Mouse (Mus musculus) MEL (cell line): Measurements from ENCODE around the gene Vac14.

Experiments used
- ETS1 ChIP-seq: IDR thresholded peaks from 2 replicates; pipeline ENCODE4 v1.6.1; 2012; ENCODE audit warnings: low read depth, mild to moderate bottlenecking, inconsistent platforms, low read length, improper control_type of control experiment, moderate library complexity
- POLR2A ChIP-seq, 2 experiments: IDR thresholded peaks; 2 replicates each; pipeline ENCODE4 v1.6.1; 2011 to 2012; ENCODE audit warnings: low read length in 2 of 2, mild to moderate bottlenecking in 2 of 2, control low read depth in 1 of 2, improper control_type of control experiment in 1 of 2, low read depth in 1 of 2, moderate library complexity in 1 of 2; ENCODE audit not compliant: control insufficient read depth in 1 of 2, insufficient read depth in 1 of 2, poor library complexity in 1 of 2
- SIN3A ChIP-seq: IDR thresholded peaks from 2 replicates; pipeline ENCODE4 v1.6.1; 2012; ENCODE audit warnings: low read length, improper control_type of control experiment, inconsistent platforms

GRCm38 (mm10) chr8:110740629-110741175, 122.3 kb downstream of the Vac14 start:
- TF ChIP-seq ETS1 (no peak), SIN3A (no peak), POLR2A (IDR thresholded peaks at IDR 0.05; ENCODE audit: control insufficient read depth in 1 of 2, insufficient read depth in 1 of 2, low read depth in 1 of 2, low read length in 2 of 2, poor library complexity in 1 of 2) (no peak)
